Mouse (Mus musculus): ENCODE data around the gene Exoc3l.

- TF ChIP-seq CTCF (IDR thresholded peaks at IDR 0.05; ENCODE audit: low read depth) (no peak), EP300 (optimal IDR thresholded peaks at IDR 0.05) (no peak)
Measured at GRCm38 (mm10) chr8:105295256-105295655, 645 bp downstream of the Exoc3l start.

Measured in stomach, postnatal 0 days (tissue).